Mouse (Mus musculus): ENCODE results near the gene Foxp4. TPM values are rescaled to one million over a fixed set of nuclear protein-coding genes. Genes with fewer than 3 reads are reported as not detected.
"Not testable (repeated sequence)": the region's sequence is repeated elsewhere in the genome, so short reads cannot be mapped to it uniquely, and the experiment has no call there.

Foxp4 gene
- polyA plus RNA-seq, 1 experiment from 2014 or later: 24.1 TPM

GRCm38 (mm10) chr17:47866037-47866436 lies 58.4 kb downstream of the Foxp4 start:
- 58% methylated on average over 10 of the region's 10 CpGs for WGBS
- no peaks in the 10 kb centered on the region for H3K27me3 ChIP-seq
- H3K9me3 ChIP-seq: no peaks in the 10 kb centered on the region
- peaks cover 13% of the 10 kb centered on the region for H3K4me1 ChIP-seq
- H3K4me2 ChIP-seq: no peak overlapping the region
- no peak overlapping the region for H3K4me3 ChIP-seq
- H3K9ac ChIP-seq: no peak overlapping the region
- H3K36me3 ChIP-seq: peaks cover 34% of the 10 kb centered on the region
- H3K27ac ChIP-seq: no peak overlapping the region
- no peak for ATAC-seq (ENCODE audit: borderline replicate concordance, extremely low read depth, low FRiP score, low TSS enrichment)

GRCm38 (mm10) chr17:47864496-47864895 lies 59.9 kb downstream of the Foxp4 start:
- no peaks in the 10 kb centered on the region for H3K9me3 ChIP-seq
- peak overlapping the region; percentile 29; the same call in 1 of the 2 replicates for H3K27ac ChIP-seq
- H3K4me2 ChIP-seq: peak overlapping the region; percentile 46
- H3K4me1 ChIP-seq: peaks cover 13% of the 10 kb centered on the region
- H3K27me3 ChIP-seq: no peaks in the 10 kb centered on the region
- H3K36me3 ChIP-seq: peaks cover 18% of the 10 kb centered on the region; the same call in 1 of the 2 replicates
- peak overlapping the region; percentile 4; the same call in 1 of the 2 replicates for H3K4me3 ChIP-seq
- ATAC-seq (ENCODE audit: borderline replicate concordance, extremely low read depth, low FRiP score, low TSS enrichment): peak; percentile 82
- peak overlapping the region; percentile 25; the same call in 1 of the 2 replicates for H3K9ac ChIP-seq
- 2% methylated on average over 17 of the region's 17 CpGs for WGBS

- Histone ChIP-seq H3K4me2 (no peak overlapping the region), H3K27me3 (no peaks in the 10 kb centered on the region), H3K4me3 (no peak overlapping the region), H3K27ac (no peak overlapping the region; the same call in 1 of the 2 replicates), H3K36me3 (0 out of 2 replicates have a peak, but pooled peaks cover 10% of the 10 kb centered on the region), H3K9me3 (no peaks in the 10 kb centered on the region), H3K9ac (peak overlapping the region; percentile 16; the same call in 1 of the 2 replicates), H3K4me1 (peaks cover 13% of the 10 kb centered on the region)
- ATAC-seq (ENCODE audit: borderline replicate concordance, extremely low read depth, low FRiP score, low TSS enrichment): no peak
- WGBS: 20% methylated on average over 11 of the region's 11 CpGs
These were observed 61.0 kb downstream of the Foxp4 start for GRCm38 (mm10) chr17:47863437-47863836.

- Histone ChIP-seq H3K27me3 (no peaks in the 10 kb centered on the region), H3K4me1 (peaks cover 13% of the 10 kb centered on the region), H3K27ac (no peak overlapping the region), H3K4me3 (no peak overlapping the region), H3K36me3 (0 out of 2 replicates have a peak, but pooled peaks cover 6% of the 10 kb centered on the region), H3K4me2 (no peak overlapping the region), H3K9me3 (no peaks in the 10 kb centered on the region), H3K9ac (no peak overlapping the region)
- no peak for ATAC-seq (ENCODE audit: borderline replicate concordance, extremely low read depth, low FRiP score, low TSS enrichment)
- WGBS: 39% methylated on average over 4 of the region's 4 CpGs
These were observed 61.4 kb downstream of the Foxp4 start for GRCm38 (mm10) chr17:47863023-47863422.

GRCm38 (mm10) chr17:47855544-47855943 lies 68.9 kb downstream of the Foxp4 start:
- no peak overlapping the region for H3K4me3 ChIP-seq
- no peak overlapping the region for H3K9ac ChIP-seq
- WGBS: 79% methylated on average over 4 of the region's 4 CpGs
- no peak overlapping the region for H3K4me2 ChIP-seq
- ATAC-seq (ENCODE audit: borderline replicate concordance, extremely low read depth, low FRiP score, low TSS enrichment): no peak
- H3K9me3 ChIP-seq: no peaks in the 10 kb centered on the region
- no peak overlapping the region for H3K27ac ChIP-seq
- H3K36me3 ChIP-seq: no peaks in the 10 kb centered on the region
- peaks cover 18% of the 10 kb centered on the region for H3K4me1 ChIP-seq
- H3K27me3 ChIP-seq: no peaks in the 10 kb centered on the region

- no peaks in the 10 kb centered on the region for H3K9me3 ChIP-seq
- peaks cover 22% of the 10 kb centered on the region for H3K4me1 ChIP-seq
- no peaks in the 10 kb centered on the region for H3K36me3 ChIP-seq
- no peak for ATAC-seq (ENCODE audit: borderline replicate concordance, extremely low read depth, low FRiP score, low TSS enrichment)
- H3K9ac ChIP-seq: no peak overlapping the region
- H3K4me3 ChIP-seq: no peak overlapping the region
- no peak overlapping the region for H3K4me2 ChIP-seq
- WGBS: 83% methylated on average over 8 of the region's 8 CpGs
- H3K27me3 ChIP-seq: no peaks in the 10 kb centered on the region
- no peak overlapping the region for H3K27ac ChIP-seq
These were observed 69.5 kb downstream of the Foxp4 start for GRCm38 (mm10) chr17:47854908-47855307.

- Histone ChIP-seq H3K27ac (no peak overlapping the region), H3K36me3 (no peaks in the 10 kb centered on the region), H3K4me1 (peaks cover 23% of the 10 kb centered on the region), H3K4me3 (no peak overlapping the region), H3K9me3 (no peaks in the 10 kb centered on the region), H3K27me3 (no peaks in the 10 kb centered on the region), H3K4me2 (no peak overlapping the region), H3K9ac (no peak overlapping the region)
- ATAC-seq (ENCODE audit: borderline replicate concordance, extremely low read depth, low FRiP score, low TSS enrichment): no peak
- 88% methylated on average over 4 of the region's 4 CpGs for WGBS
These were observed 70.7 kb downstream of the Foxp4 start for GRCm38 (mm10) chr17:47853760-47854159.

- 95% methylated on average over 3 of the region's 4 CpGs for WGBS
- H3K9ac ChIP-seq: no peak overlapping the region
- H3K27me3 ChIP-seq: no peaks in the 10 kb centered on the region
- ATAC-seq (ENCODE audit: borderline replicate concordance, extremely low read depth, low FRiP score, low TSS enrichment): no peak
- no peaks in the 10 kb centered on the region for H3K9me3 ChIP-seq
- peaks cover 23% of the 10 kb centered on the region for H3K4me1 ChIP-seq
- H3K27ac ChIP-seq: no peak overlapping the region
- no peaks in the 10 kb centered on the region for H3K36me3 ChIP-seq
- no peak overlapping the region for H3K4me3 ChIP-seq
- H3K4me2 ChIP-seq: no peak overlapping the region
These were observed 71.1 kb downstream of the Foxp4 start for GRCm38 (mm10) chr17:47853336-47853735.

GRCm38 (mm10) chr17:47851798-47852360 lies 72.6 kb downstream of the Foxp4 start:
- H3K27ac ChIP-seq, H3K9ac ChIP-seq, H3K27me3 ChIP-seq, H3K36me3 ChIP-seq, H3K9me3 ChIP-seq: not testable (repeated sequence)
- peak overlapping the region; percentile 53 for H3K4me2 ChIP-seq
- H3K4me1 ChIP-seq: peaks cover 23% of the 10 kb centered on the region
- peak overlapping the region; percentile 27 for H3K4me3 ChIP-seq
- WGBS: 7% methylated on average over 22 of the region's 22 CpGs
- peak; percentile 60 for ATAC-seq (ENCODE audit: borderline replicate concordance, extremely low read depth, low FRiP score, low TSS enrichment)

GRCm38 (mm10) chr17:47850639-47851314 lies 73.7 kb downstream of the Foxp4 start:
- Histone ChIP-seq H3K4me3 (no peak overlapping the region), H3K4me2 (no peak overlapping the region), H3K36me3 (no peaks in the 10 kb centered on the region), H3K27ac (no peak overlapping the region), H3K9ac (no peak overlapping the region), H3K4me1 (peaks cover 23% of the 10 kb centered on the region), H3K9me3 (no peaks in the 10 kb centered on the region), H3K27me3 (no peaks in the 10 kb centered on the region)
- WGBS: 70% methylated on average over 7 of the region's 7 CpGs
- ATAC-seq (ENCODE audit: borderline replicate concordance, extremely low read depth, low FRiP score, low TSS enrichment): no peak

- no peak overlapping the region for H3K4me2 ChIP-seq
- ATAC-seq (ENCODE audit: borderline replicate concordance, extremely low read depth, low FRiP score, low TSS enrichment): no peak
These were observed 74.4 kb downstream of the Foxp4 start for GRCm38 (mm10) chr17:47850035-47850434.

GRCm38 (mm10) chr17:47847985-47848384 lies 76.5 kb downstream of the Foxp4 start:
- H3K27me3 ChIP-seq: no peaks in the 10 kb centered on the region
- ATAC-seq (ENCODE audit: borderline replicate concordance, extremely low read depth, low FRiP score, low TSS enrichment): no peak
- no peak overlapping the region for H3K4me3 ChIP-seq
- no peak overlapping the region for H3K4me2 ChIP-seq
- no peak overlapping the region for H3K9ac ChIP-seq
- WGBS: 77% methylated on average over 6 of the region's 6 CpGs
- peaks cover 23% of the 10 kb centered on the region for H3K4me1 ChIP-seq
- no peaks in the 10 kb centered on the region for H3K9me3 ChIP-seq
- no peak overlapping the region for H3K27ac ChIP-seq
- H3K36me3 ChIP-seq: no peaks in the 10 kb centered on the region

More at GRCm38 (mm10) chr17:47850035-47850434, 74.4 kb downstream of the Foxp4 start:
- no peaks in the 10 kb centered on the region for H3K9me3 ChIP-seq
- 70% methylated on average over 3 of the region's 3 CpGs for WGBS
- H3K9ac ChIP-seq: no peak overlapping the region
- no peak overlapping the region for H3K27ac ChIP-seq
- H3K4me3 ChIP-seq: no peak overlapping the region
- peaks cover 23% of the 10 kb centered on the region for H3K4me1 ChIP-seq
- no peaks in the 10 kb centered on the region for H3K36me3 ChIP-seq
- no peaks in the 10 kb centered on the region for H3K27me3 ChIP-seq
